Comparison of ENCODE assay signal across 21 mouse cellular contexts in the genomic region with DNA sequence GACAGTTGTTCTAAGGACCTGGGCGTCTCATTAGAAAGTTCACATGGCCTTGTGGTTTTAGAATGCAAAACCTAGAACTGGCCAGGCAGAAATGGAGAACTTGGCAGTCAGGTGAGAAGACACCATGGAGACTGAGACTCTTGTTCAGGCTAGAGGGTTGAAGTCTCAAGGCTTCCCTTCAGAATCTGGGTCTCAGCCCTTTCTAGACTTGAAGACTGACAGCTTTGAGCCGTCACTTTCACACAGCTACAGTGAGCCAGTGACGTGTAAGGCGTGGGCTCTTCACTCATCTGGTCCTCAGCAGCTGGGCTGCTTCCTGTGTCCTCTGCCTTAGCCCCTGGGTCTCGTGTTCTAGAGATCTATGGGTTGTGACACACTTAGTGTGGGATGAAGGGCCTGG. TPM values are rescaled to one million over a fixed set of nuclear protein-coding genes. Genes with fewer than 3 reads are reported as not detected.
DNase-seq lines count a peak whose midpoint lies in the region; ATAC-seq and TF ChIP-seq lines count a peak whose summit lies in the region.
"Had no signal": no experiment of that assay in that cellular context is flagged by ENCODE, and none has a peak within 500 bp of the region (broad histone marks: within the 10 kb centered on the region; RNA-seq: fewer than 3 reads in every experiment).

No protein-coding gene starts in this region.

- TF ChIP-seq CTCF in small intestine, adult 2 months (IDR thresholded peaks at IDR 0.05; ENCODE audit: extremely low read depth, insufficient read length, insufficient replicate concordance, low read depth, low read length): no peak

- DNase-seq in heart, postnatal 4 days: peak; percentile 19
- no peak for DNase-seq in heart, adult 9 months (ENCODE audit: low spot score in 2 of 2)
- no peak for DNase-seq in lung, postnatal 4 days
- DNase-seq in yolk sac, embryonic 10.5 days (ENCODE audit: low spot score): no peak
- DNase-seq: adrenal gland, postnatal 25 days; cerebellum, adult 2 months; forebrain, postnatal 0 days; heart, adult 2 months; heart, postnatal 36 days; kidney, postnatal 14 days; liver, postnatal 0 days; right cerebral cortex, postnatal 14 days; thymus, adult 2 months had no signal

- no peaks in the 10 kb centered on the region for H3K36me3 ChIP-seq in lung, embryonic 16.5 days (ENCODE audit: control insufficient read depth, insufficient read depth, low read length)
- no peaks in the 10 kb centered on the region for H3K36me3 ChIP-seq in small intestine, adult 2 months (ENCODE audit: control insufficient read depth, insufficient read depth, low read length)
- 0 out of 2 replicates have a peak, but pooled peaks cover 6% of the 10 kb centered on the region for H3K36me3 ChIP-seq in hindbrain, embryonic 12.5 days
- H3K36me3 ChIP-seq: limb, embryonic 15.5 days had no signal

- H3K4me3 ChIP-seq in lung, embryonic 16.5 days (ENCODE audit: low read length): no peak overlapping the region
- no peak overlapping the region for H3K4me3 ChIP-seq in small intestine, adult 2 months (ENCODE audit: low read depth, low read length)
- H3K4me3 ChIP-seq in hindbrain, embryonic 12.5 days: no peak overlapping the region
- H3K4me3 ChIP-seq: embryonic facial prominence, embryonic 13.5 days; heart, adult 2 months; limb, embryonic 15.5 days; neural tube, embryonic 12.5 days had no signal

- TF ChIP-seq POLR2A in small intestine, adult 2 months (IDR thresholded peaks at IDR 0.05; ENCODE audit: low read depth, low read length): no peak

- H3K4me2 ChIP-seq in lung, embryonic 16.5 days (ENCODE audit: low read depth, low read length): no peak overlapping the region
- H3K4me2 ChIP-seq in hindbrain, embryonic 12.5 days (replicated peaks): no peak overlapping the region
- H3K4me2 ChIP-seq: embryonic facial prominence, embryonic 13.5 days; limb, embryonic 15.5 days; neural tube, embryonic 12.5 days had no signal

- H3K27me3 ChIP-seq in lung, embryonic 16.5 days (ENCODE audit: control insufficient read depth, insufficient read depth, low read depth, low read length): no peaks in the 10 kb centered on the region
- H3K27me3 ChIP-seq in small intestine, adult 2 months (ENCODE audit: control insufficient read depth, insufficient read depth, low read length): no peaks in the 10 kb centered on the region
- no peaks in the 10 kb centered on the region for H3K27me3 ChIP-seq in hindbrain, embryonic 12.5 days
- H3K27me3 ChIP-seq: embryonic facial prominence, embryonic 13.5 days; limb, embryonic 15.5 days; neural tube, embryonic 12.5 days; Patski had no signal

- 30% methylated on average over 5 of the region's 5 CpGs for WGBS in lung, embryonic 16.5 days
- 70% methylated on average over 5 of the region's 5 CpGs for WGBS in small intestine, adult 2 months
- WGBS in hindbrain, embryonic 12.5 days: 74% methylated on average over 5 of the region's 5 CpGs

- H3K9me3 ChIP-seq in lung, embryonic 16.5 days (ENCODE audit: control insufficient read depth, low read length): no peaks in the 10 kb centered on the region
- H3K9me3 ChIP-seq in hindbrain, embryonic 12.5 days (replicated peaks): no peaks in the 10 kb centered on the region
- H3K9me3 ChIP-seq: embryonic facial prominence, embryonic 13.5 days; limb, embryonic 15.5 days; neural tube, embryonic 12.5 days had no signal

- H3K9ac ChIP-seq in lung, embryonic 16.5 days (ENCODE audit: low read length): no peak overlapping the region
- no peak overlapping the region for H3K9ac ChIP-seq in hindbrain, embryonic 12.5 days
- H3K9ac ChIP-seq: embryonic facial prominence, embryonic 13.5 days; forebrain, postnatal 0 days; limb, embryonic 15.5 days; liver, postnatal 0 days; neural tube, embryonic 12.5 days had no signal

- ATAC-seq in lung, embryonic 16.5 days (ENCODE audit: low read depth): peak; percentile 53; the same call in 1 of the 2 replicates
- 0 out of 2 replicates have a peak, but pooled peaks have one; percentile 43 for ATAC-seq in common myeloid progenitor, adult 5-6 weeks (replicated peaks; ENCODE audit: low read depth, poor library complexity, severe bottlenecking)
- ATAC-seq in hindbrain, embryonic 12.5 days (ENCODE audit: low FRiP score): no peak
- ATAC-seq: forebrain, postnatal 0 days; liver, postnatal 0 days; Patski had no signal

- H3K4me1 ChIP-seq in lung, embryonic 16.5 days (replicated peaks; ENCODE audit: control insufficient read depth, insufficient read depth, low read length): peaks cover 9% of the 10 kb centered on the region; the same call in 1 of the 2 replicates
- no peaks in the 10 kb centered on the region for H3K4me1 ChIP-seq in small intestine, adult 2 months (ENCODE audit: control insufficient read depth, insufficient read depth, insufficient read length, low read length)
- H3K4me1 ChIP-seq in hindbrain, embryonic 12.5 days: peaks cover 15% of the 10 kb centered on the region
- H3K4me1 ChIP-seq: embryonic facial prominence, embryonic 13.5 days; neural tube, embryonic 12.5 days had no signal

- no peak overlapping the region for H3K27ac ChIP-seq in lung, embryonic 16.5 days (ENCODE audit: low read length)
- H3K27ac ChIP-seq in small intestine, adult 2 months (ENCODE audit: insufficient read depth, low read depth, low read length): peak overlapping the region; percentile 49; the same call in 1 of the 2 replicates
- H3K27ac ChIP-seq in hindbrain, embryonic 12.5 days: no peak overlapping the region
- H3K27ac ChIP-seq: embryonic facial prominence, embryonic 13.5 days; heart, adult 2 months; limb, embryonic 15.5 days; neural tube, embryonic 12.5 days had no signal

RNA-seq across cellular contexts. Expression of gene Tmeff1, which starts 7.4 kb away (rescaled TPM):
- 10 to 100 TPM; 26.0 to 28.9 TPM for total RNA-seq in heart, postnatal 4 days (2021)
- polyA plus RNA-seq in lung, embryonic 16.5 days (2015; fragmentation: Nextera tagmentation; extraction: Ambion mirVana): 7.6 and 11.5 TPM in 2 replicates
- not detected in 2 replicates for total RNA-seq in common myeloid progenitor, adult 5-6 weeks (2017)
- 1.8 and 1.9 TPM in 2 replicates for polyA plus RNA-seq in small intestine, adult 2 months (2012; rRNA removed)
- 295 and 300 TPM in 2 replicates for polyA plus RNA-seq in hindbrain, embryonic 12.5 days (2016; fragmentation: Nextera tagmentation; extraction: Ambion mirVana)

RNA-seq across cellular contexts. Expression of gene Msantd3, which starts 52.6 kb away (rescaled TPM):
- 10 to 100 TPM; 35.6 to 38.4 TPM for total RNA-seq in heart, postnatal 4 days (2021)
- 19.2 and 22.4 TPM in 2 replicates for polyA plus RNA-seq in lung, embryonic 16.5 days (2015; fragmentation: Nextera tagmentation; extraction: Ambion mirVana)
- total RNA-seq in common myeloid progenitor, adult 5-6 weeks (2017): 14.1 and 16.9 TPM in 2 replicates
- 0.57 and 0.58 TPM in 2 replicates for polyA plus RNA-seq in small intestine, adult 2 months (2012; rRNA removed)
- 50.8 and 56.1 TPM in 2 replicates for polyA plus RNA-seq in hindbrain, embryonic 12.5 days (2016; fragmentation: Nextera tagmentation; extraction: Ambion mirVana)

Comparison
In these comparisons a context has a peak if more than half of its experiments do, and no peak if none do; other contexts are left out.
1. RNA of gene Tmeff1, which starts 7.4 kb away (polyA plus RNA-seq): 295 to 300 TPM in hindbrain, embryonic 12.5 days; 7.6 to 11.5 TPM in lung, embryonic 16.5 days and 1.8 to 1.9 TPM in small intestine, adult 2 months; every median in the first group is over 10 times any median in the second.
2. RNA of gene Msantd3, which starts 52.6 kb away (polyA plus RNA-seq): 50.8 to 56.1 TPM in hindbrain, embryonic 12.5 days and 19.2 to 22.4 TPM in lung, embryonic 16.5 days; 0.57 to 0.58 TPM in small intestine, adult 2 months; every median in the first group is over 10 times any median in the second.